Mouse (Mus musculus): ENCODE results near the gene Adgrb2. TPM values are rescaled to one million over a fixed set of nuclear protein-coding genes. Genes with fewer than 3 reads are reported as not detected.

The Adgrb2 gene
- 25.4 and 34.0 TPM in 2 replicates for polyA plus RNA-seq (2012; rRNA removed)

GRCm38 (mm10) chr4:129984421-129985061 is at the start of gene Adgrb2:
Adgrb2 (plus strand) TSS chr4:129984870.

GRCm38 (mm10) chr4:130047331-130048202 is 62.9 kb downstream of the Adgrb2 start, which contains the start of gene Col16a1:
Col16a1 (plus strand) TSS chr4:130047840.

Other genes with a start within 250 kb of the Adgrb2 start
- gene Khdrbs1, start 242.6 kb upstream of the Adgrb2 start, polyA plus RNA-seq (2012; rRNA removed) = 50.4 and 104 TPM in 2 replicates
- gene Ptp4a2, start 173.7 kb upstream of the Adgrb2 start, polyA plus RNA-seq (2012; rRNA removed) = 41.4 and 43.0 TPM in 2 replicates
- 2.9 and 5.0 TPM in 2 replicates for gene Spocd1, start 55.6 kb upstream of the Adgrb2 start, polyA plus RNA-seq (2012; rRNA removed)
- 74.1 and 98.7 TPM in 2 replicates for gene Col16a1, start 63.0 kb downstream of the Adgrb2 start, polyA plus RNA-seq (2012; rRNA removed)
- gene Pef1, start 117.7 kb downstream of the Adgrb2 start, polyA plus RNA-seq (2012; rRNA removed) = 132 and 135 TPM in 2 replicates
- 1.1 and 2.0 TPM in 2 replicates for gene Hcrtr1, start 154.5 kb downstream of the Adgrb2 start, polyA plus RNA-seq (2012; rRNA removed)
- 120 and 135 TPM in 2 replicates for gene Tinagl1, start 190.3 kb downstream of the Adgrb2 start, polyA plus RNA-seq (2012; rRNA removed)
- not detected in 2 replicates for gene Gm853, start 237.5 kb downstream of the Adgrb2 start, polyA plus RNA-seq (2012; rRNA removed)

Data from ovary, adult 2 months (tissue).